23 mouse cellular contexts compared by ENCODE assay signal in the genomic region with DNA sequence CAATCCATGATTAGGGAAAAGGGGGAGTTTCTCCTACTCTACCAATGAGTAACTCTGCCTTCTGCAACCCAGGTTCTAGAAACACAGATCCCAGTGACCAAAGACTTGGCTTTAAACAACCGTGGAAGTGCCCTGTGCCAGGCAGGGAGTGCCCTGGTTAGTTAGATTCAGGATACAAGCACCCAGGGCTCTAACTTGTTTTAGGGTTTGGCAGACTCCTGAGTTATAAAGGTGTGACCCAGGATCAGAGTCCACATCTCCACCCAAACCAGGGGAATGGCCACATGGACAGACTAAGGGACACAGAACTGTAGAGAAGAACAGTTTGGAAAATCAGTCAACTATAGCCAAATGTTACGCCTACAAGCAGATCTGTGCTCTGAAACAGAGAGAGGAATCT. TPM values are rescaled to one million over a fixed set of nuclear protein-coding genes. Genes with fewer than 3 reads are reported as not detected.
"Had no signal": no experiment of that assay in that cellular context is flagged by ENCODE, and none has a peak within 500 bp of the region (broad histone marks: within the 10 kb centered on the region; RNA-seq: fewer than 3 reads in every experiment).

No protein-coding gene starts in this region.

- ATAC-seq: liver, embryonic 12.5 days had no signal

- DNase-seq: left cerebral cortex, postnatal 4 days; lung, adult 2 months; lung, postnatal 14 days; lung, postnatal 4 days; midbrain, embryonic 14.5 days; thymus, adult 2 months; thymus, postnatal 14 days; thymus, postnatal 4 days had no signal

- H3K27ac ChIP-seq: hindbrain, embryonic 15.5 days; limb, embryonic 12.5 days; limb, embryonic 15.5 days; liver, embryonic 12.5 days; liver, embryonic 15.5 days; stomach, postnatal 0 days had no signal

- H3K9me3 ChIP-seq: hindbrain, embryonic 15.5 days; limb, embryonic 12.5 days; limb, embryonic 15.5 days; liver, embryonic 12.5 days; liver, embryonic 15.5 days had no signal

- H3K27me3 ChIP-seq: limb, embryonic 15.5 days had no signal

- H3K36me3 ChIP-seq: hindbrain, embryonic 15.5 days; limb, embryonic 15.5 days; liver, embryonic 15.5 days had no signal

- H3K4me3 ChIP-seq: hindbrain, embryonic 15.5 days; limb, embryonic 12.5 days; limb, embryonic 15.5 days; liver, embryonic 12.5 days; liver, embryonic 15.5 days had no signal

- H3K9ac ChIP-seq: hindbrain, embryonic 15.5 days; limb, embryonic 12.5 days; limb, embryonic 15.5 days; liver, embryonic 12.5 days; liver, embryonic 15.5 days had no signal

- H3K4me2 ChIP-seq: hindbrain, embryonic 15.5 days; limb, embryonic 12.5 days; limb, embryonic 15.5 days; liver, embryonic 12.5 days; liver, embryonic 15.5 days; midbrain, embryonic 11.5 days had no signal

RNA-seq across cellular contexts. Expression of a gene that starts 3.7 kb away (rescaled TPM):
- total RNA-seq: layer of hippocampus, postnatal 14 days had no signal
- polyA plus RNA-seq: midbrain, embryonic 14.5 days; neural tube, embryonic 14.5 days had no signal

RNA-seq across cellular contexts. Expression of a gene that starts 19.5 kb away (rescaled TPM):
- total RNA-seq: layer of hippocampus, postnatal 14 days; left cerebral cortex, postnatal 14 days; left cerebral cortex, postnatal 4 days; megakaryocyte progenitor cell, adult 5-6 weeks; midbrain, postnatal 0 days had no signal
- polyA plus RNA-seq: hindbrain, embryonic 15.5 days; intestine, embryonic 14.5 days; limb, embryonic 12.5 days; limb, embryonic 15.5 days; liver, embryonic 12.5 days; midbrain, embryonic 11.5 days; midbrain, embryonic 14.5 days; midbrain, postnatal 0 days; neural tube, embryonic 11.5 days; neural tube, embryonic 14.5 days; stomach, embryonic 14.5 days; stomach, postnatal 0 days had no signal
